Mouse (Mus musculus) splenic B cell, adult 2 months (primary cell): ENCODE data around the gene Man2a1.
A peak's percentile ranks its signal among the peaks of the same experiment; 100 is the strongest.
"Not testable (repeated sequence)": the region's sequence is repeated elsewhere in the genome, so short reads cannot be mapped to it uniquely, and the experiment has no call there.

Source experiments
- DNase-seq: peaks from one replicate; pipeline ENCODE4 v3.0.0-alpha.2; 2011; ENCODE audit warnings: low read depth, low spot score
- H3K27me3 ChIP-seq: 2 replicates; pipeline ENCODE4 v1.6.1; 2012; ENCODE audit warnings: mild to moderate bottlenecking, low read length, moderate library complexity, mixed read lengths; ENCODE audit not compliant: control insufficient read depth, poor library complexity, insufficient read depth, severe bottlenecking
- H3K36me3 ChIP-seq: 2 replicates; pipeline ENCODE4 v1.6.1; 2012; ENCODE audit warnings: mild to moderate bottlenecking, low read length, moderate library complexity, mixed read lengths; ENCODE audit not compliant: control insufficient read depth, poor library complexity, insufficient read depth, severe bottlenecking

Gene Man2a1

DNA sequence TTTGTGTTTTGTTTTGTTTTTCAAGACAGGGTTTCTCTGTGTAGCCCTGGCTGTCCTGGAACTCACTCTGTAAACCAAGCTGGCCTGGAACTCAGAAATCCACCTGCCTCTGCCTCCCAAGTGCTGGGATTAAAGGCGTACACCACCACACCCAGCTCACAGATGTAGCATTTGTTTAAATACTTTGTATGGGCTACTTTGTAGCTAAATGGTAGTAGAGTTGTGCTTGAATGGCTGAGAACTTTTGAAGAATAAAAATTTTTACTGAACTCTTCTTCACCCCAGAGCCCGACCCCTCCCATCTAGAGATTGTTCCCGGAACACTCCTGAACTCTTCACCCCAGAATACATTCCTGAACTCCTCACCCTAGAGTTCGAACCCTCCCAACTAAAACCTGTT is 162.1 kb downstream of the Man2a1 start:
- not testable (repeated sequence) for H3K36me3 ChIP-seq, DNase-seq

GRCm38 (mm10) chr17:64763491-64763890 is 163.0 kb downstream of the Man2a1 start:
- no peak for DNase-seq
- no peaks in the 10 kb centered on the region for H3K27me3 ChIP-seq
- no peaks in the 10 kb centered on the region for H3K36me3 ChIP-seq

More for the DNA sequence above, 162.1 kb downstream of the Man2a1 start:
- H3K27me3 ChIP-seq: not testable (repeated sequence)

DNA sequence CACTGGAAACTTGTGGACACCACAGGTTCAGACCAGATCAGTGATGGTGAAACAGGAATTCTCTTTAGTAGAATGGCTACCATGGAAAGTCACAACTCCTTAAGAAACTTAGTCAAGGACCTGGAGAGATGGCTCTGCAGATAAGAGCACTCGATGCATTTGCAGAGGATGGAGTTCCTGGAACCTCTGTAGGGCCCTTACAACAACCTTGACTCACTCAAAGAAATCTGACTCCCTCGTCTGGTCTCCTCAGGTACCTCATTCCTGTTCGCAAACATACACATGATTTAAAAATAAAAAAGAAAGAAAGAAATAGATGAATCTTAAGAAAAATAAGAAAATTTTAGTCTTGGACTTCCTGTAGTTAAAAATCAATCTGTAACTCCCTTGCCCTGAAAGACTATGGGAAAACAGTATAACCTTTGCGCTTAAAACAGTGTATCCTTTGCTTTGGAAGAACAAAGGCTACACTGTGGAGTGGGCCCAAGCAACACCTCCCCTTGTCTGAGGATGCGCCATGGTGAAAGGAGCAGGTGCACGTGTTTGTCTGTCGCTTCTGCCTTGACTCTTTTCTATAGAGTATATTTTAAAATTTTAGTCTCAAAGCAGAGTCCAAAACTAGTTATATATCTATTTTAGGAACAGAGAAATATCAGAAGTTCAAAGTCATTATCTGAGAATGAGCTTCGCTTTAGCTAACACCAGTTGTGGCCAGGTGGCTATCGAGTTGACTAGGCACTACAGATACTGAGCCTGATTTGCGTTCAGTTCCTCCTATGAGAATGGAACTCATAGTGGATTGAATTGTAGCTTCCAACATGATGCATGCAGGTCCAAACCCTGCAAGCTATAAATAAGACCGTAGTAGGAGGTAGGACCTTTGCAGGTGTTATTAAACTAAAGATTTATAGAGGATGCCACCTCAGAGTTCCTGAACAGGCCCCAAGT is 163.9 kb downstream of the Man2a1 start:
- no peak for DNase-seq
- H3K36me3 ChIP-seq: no peaks in the 10 kb centered on the region
- H3K27me3 ChIP-seq: no peaks in the 10 kb centered on the region

- DNase-seq: no peak
- Histone ChIP-seq H3K27me3 (no peaks in the 10 kb centered on the region), H3K36me3 (no peaks in the 10 kb centered on the region)
These were observed 164.8 kb downstream of the Man2a1 start for GRCm38 (mm10) chr17:64765286-64765685.

DNA sequence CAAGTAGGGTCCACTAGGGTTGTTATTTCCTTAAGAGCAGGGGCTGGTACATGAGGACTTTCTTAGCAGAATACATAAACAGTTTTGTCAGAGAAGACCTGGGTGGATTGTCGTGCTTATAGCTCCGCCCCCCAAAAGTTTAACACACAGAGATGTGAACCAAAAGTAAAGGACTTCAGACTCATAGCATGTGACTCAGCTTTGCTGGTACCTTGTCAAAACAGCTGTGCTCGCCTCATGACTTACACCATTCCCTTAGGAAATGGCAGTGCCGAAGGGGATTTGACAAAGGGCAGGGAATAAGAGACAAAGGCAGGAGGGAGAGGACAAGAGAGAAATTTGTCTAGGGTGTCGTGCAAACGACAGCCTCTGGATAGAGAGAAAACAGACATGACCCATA is 166.0 kb downstream of the Man2a1 start:
- Histone ChIP-seq H3K27me3 (no peaks in the 10 kb centered on the region), H3K36me3 (no peaks in the 10 kb centered on the region)
- no peak for DNase-seq

GRCm38 (mm10) chr17:64770277-64770676 is 169.7 kb downstream of the Man2a1 start:
- no peak for DNase-seq
- no peaks in the 10 kb centered on the region; the same call in 1 of the 2 replicates for H3K27me3 ChIP-seq

DNA sequence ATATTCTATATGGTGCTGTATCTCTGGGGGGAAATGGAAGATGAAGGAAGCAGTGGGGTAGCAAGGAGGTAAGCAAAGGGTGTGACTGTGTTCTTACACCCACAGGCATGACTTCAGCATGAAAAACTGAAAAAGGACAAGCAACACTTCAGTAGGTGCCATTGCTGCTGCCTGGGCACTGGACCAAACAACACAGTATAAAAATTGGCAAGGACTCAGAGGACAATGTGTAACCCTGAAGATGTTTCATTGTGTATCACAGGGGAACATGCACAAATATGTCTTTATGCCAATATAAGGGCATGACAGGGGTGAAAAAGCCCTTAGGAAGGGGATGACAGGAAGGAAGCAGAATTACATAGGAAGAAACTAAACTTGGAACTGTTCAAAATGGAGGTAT is 172.1 kb downstream of the Man2a1 start:
- H3K27me3 ChIP-seq: no peaks in the 10 kb centered on the region; the same call in 1 of the 2 replicates
- DNase-seq: no peak
- H3K36me3 ChIP-seq: no peaks in the 10 kb centered on the region

More at GRCm38 (mm10) chr17:64770277-64770676, 169.7 kb downstream of the Man2a1 start:
- H3K36me3 ChIP-seq: no peaks in the 10 kb centered on the region

GRCm38 (mm10) chr17:64774218-64774617 is 173.7 kb downstream of the Man2a1 start:
- Histone ChIP-seq H3K36me3 (no peaks in the 10 kb centered on the region), H3K27me3 (no peaks in the 10 kb centered on the region; the same call in 1 of the 2 replicates)
- DNase-seq: no peak

DNA sequence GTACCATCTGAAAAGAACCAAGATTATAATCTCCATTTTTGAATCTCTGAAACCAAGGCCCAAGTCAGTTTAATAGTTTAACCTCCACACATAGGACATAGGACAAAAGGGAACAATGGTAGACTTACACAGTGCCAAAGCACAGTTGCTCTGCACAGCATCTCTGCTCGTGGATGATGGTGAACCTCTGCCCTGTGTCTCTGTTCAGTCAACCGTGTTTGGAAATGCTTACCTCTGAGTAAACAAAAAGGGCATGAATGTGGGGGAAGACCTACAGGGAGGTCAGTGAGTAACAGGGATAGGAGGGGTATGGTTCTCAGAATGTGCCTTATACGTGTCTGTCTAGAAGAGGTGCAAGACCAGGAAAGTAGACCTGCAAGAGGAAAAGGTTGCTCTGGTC is 177.8 kb downstream of the Man2a1 start:
- no peak for DNase-seq
- H3K36me3 ChIP-seq: no peaks in the 10 kb centered on the region
- no peaks in the 10 kb centered on the region; the same call in 1 of the 2 replicates for H3K27me3 ChIP-seq

DNA sequence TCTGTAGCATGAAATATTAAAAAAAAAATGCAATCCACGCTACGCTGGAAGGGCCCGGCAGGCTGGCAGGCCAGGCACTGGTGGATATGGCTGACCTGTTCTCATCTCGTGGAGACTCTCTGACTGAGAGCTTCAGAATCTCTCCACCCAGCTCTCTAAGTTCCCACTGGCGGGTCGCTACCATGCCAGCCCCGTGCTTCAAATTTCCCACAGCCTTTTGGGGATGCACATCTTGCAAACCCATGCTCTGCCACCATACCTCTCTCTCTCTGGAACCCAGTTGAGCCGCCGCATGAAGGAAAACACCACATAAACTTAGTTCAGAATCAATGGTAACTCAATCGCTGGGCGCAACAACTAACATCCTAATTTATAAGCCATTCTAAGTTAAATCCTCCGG is 178.2 kb downstream of the Man2a1 start:
- H3K27me3 ChIP-seq: no peaks in the 10 kb centered on the region; the same call in 1 of the 2 replicates
- H3K36me3 ChIP-seq: no peaks in the 10 kb centered on the region
- no peak for DNase-seq

GRCm38 (mm10) chr17:64780753-64781490 is 180.4 kb downstream of the Man2a1 start:
- H3K36me3 ChIP-seq: no peaks in the 10 kb centered on the region
- H3K27me3 ChIP-seq: no peaks in the 10 kb centered on the region
- peak; percentile 62 for DNase-seq

DNA sequence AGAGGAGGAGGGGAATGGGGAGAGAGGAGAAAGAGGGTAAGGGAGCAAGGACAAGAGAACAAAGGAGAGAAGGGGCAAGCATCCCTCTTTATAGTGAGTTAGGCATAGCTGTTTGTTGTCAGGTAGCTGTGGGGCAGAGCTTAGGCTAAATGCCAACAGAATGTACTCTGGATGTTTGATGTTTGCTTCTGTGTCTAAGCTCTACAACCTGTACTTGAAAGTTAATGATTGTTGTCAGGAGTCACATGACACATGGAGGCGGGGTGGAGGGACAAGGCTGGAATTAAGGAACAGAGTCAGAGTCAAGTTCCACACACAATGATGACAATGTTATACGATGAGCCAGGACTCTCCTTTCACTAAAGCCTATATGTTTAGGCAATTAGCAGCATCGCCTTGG is 181.8 kb downstream of the Man2a1 start:
- Histone ChIP-seq H3K36me3 (no peaks in the 10 kb centered on the region), H3K27me3 (no peaks in the 10 kb centered on the region)
- DNase-seq: no peak

DNA sequence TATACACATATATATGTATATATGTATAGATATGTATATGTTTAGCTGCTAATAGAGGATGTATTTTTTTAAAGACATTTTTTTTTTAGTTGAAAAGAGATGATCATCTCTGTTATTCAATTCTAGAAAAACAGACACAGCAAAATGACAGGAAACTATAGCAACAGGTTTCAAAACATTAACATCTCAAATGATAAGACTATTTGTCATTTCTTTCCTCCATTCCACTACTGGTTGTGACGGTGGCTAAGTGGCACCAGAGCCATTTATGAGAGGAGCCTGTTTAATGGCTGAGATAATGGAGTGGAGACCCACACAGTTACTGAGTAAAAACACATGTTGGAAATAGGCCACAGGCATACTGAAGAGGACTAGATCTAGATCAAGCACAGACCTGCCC is 185.4 kb downstream of the Man2a1 start:
- Histone ChIP-seq H3K36me3 (no peaks in the 10 kb centered on the region), H3K27me3 (no peaks in the 10 kb centered on the region)
- DNase-seq: no peak

DNA sequence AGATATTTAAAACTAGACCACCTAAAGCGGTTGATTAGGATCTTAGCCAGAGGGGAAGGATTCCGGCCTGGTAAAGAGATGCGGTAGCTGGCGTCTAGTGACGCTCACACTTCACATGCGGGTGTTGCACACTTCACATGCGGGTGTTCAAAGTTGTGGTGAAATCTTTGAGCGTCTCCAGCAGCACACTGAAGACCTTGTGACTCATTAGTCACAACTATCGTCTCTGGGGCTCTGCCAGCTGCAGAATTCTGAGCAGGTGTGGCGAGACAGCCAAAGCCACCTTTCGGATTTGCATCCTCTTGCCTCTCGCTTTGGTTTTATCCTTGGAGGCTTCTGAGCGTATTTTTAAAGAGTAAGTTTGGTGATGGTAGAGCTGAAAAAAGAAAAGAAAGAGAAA is 187.8 kb downstream of the Man2a1 start:
- no peaks in the 10 kb centered on the region for H3K36me3 ChIP-seq
- no peak for DNase-seq
- no peaks in the 10 kb centered on the region for H3K27me3 ChIP-seq

DNA sequence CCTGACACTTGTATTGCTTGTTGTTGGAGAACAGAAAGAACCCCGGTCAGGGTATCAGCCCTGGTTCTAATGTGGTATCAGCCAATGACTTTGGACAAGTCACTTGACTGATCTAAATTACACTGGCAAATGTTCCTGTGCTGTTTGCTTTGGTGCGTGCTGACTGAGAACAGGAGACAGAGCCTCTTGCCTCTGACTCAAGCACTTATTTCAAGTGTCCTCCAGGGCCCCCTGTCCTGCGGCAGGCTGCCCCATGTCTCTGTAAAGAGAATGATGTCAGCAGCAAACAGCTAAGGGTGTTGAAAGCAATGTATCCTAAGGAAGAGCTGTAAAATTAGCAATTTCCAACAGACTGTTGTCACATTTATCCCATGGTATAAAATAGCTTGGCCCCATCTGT is 188.6 kb downstream of the Man2a1 start:
- Histone ChIP-seq H3K36me3 (no peaks in the 10 kb centered on the region), H3K27me3 (no peaks in the 10 kb centered on the region)
- DNase-seq: no peak
